Mouse (Mus musculus): Measurements from ENCODE around the gene Gm20388. TPM values are rescaled to one million over a fixed set of nuclear protein-coding genes. Genes with fewer than 3 reads are reported as not detected.

The Gm20388 gene
- polyA plus RNA-seq, 1 experiment from 2014 or later: 1.4 TPM

GRCm38 (mm10) chr8:123245543-123245942 is 3334.9 kb downstream of the Gm20388 start:
- Histone ChIP-seq H3K27ac (ENCODE audit: low read length) (no peak overlapping the region), H3K36me3 (ENCODE audit: control insufficient read depth, insufficient read depth) (peaks cover 7% of the 10 kb centered on the region), H3K4me1 (ENCODE audit: control insufficient read depth, low read depth, low read length) (peaks cover 8% of the 10 kb centered on the region), H3K9ac (ENCODE audit: low read depth, low read length) (no peak overlapping the region), H3K27me3 (ENCODE audit: control insufficient read depth, insufficient read depth, low read depth, low read length) (no peaks in the 10 kb centered on the region), H3K4me2 (ENCODE audit: low read depth, low read length) (no peak overlapping the region), H3K9me3 (replicated peaks; ENCODE audit: control insufficient read depth, low read length) (no peaks in the 10 kb centered on the region), H3K4me3 (ENCODE audit: low read depth, low read length) (no peak overlapping the region)
- no peak for ATAC-seq (ENCODE audit: low read depth)
- WGBS (ENCODE audit: insufficient replicate concordance): 77% methylated on average over 12 of the region's 12 CpGs

DNA sequence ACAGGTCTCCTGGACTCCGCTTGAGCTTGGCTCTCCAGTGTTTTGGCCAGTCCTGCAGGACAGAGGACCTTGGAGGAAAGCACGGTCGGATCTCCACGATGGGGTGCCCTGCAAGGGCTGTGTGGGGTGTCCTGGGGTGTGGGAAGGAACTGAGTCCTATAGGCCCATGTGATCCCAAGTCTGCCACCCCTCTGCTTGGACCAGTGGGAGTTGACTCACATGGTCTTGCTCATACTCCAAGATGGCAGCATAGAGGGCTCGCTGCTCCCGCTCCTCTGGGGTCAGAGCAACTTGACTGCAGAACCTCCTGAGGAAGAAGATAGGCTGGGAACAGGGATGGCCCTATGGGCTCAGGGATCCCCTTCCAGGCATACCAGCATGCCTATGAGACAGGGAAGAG is 3337.1 kb downstream of the Gm20388 start:
- no peak overlapping the region for H3K9ac ChIP-seq (ENCODE audit: low read depth, low read length)
- H3K9me3 ChIP-seq (replicated peaks; ENCODE audit: control insufficient read depth, low read length): no peaks in the 10 kb centered on the region
- no peak overlapping the region for H3K4me2 ChIP-seq (ENCODE audit: low read depth, low read length)
- H3K36me3 ChIP-seq (ENCODE audit: control insufficient read depth, insufficient read depth): peaks cover 11% of the 10 kb centered on the region
- no peak overlapping the region for H3K4me3 ChIP-seq (ENCODE audit: low read depth, low read length)
- H3K27ac ChIP-seq (ENCODE audit: low read length): no peak overlapping the region
- 91% methylated on average over 6 of the region's 6 CpGs for WGBS (ENCODE audit: insufficient replicate concordance)
- ATAC-seq (ENCODE audit: low read depth): no peak
- no peaks in the 10 kb centered on the region for H3K27me3 ChIP-seq (ENCODE audit: control insufficient read depth, insufficient read depth, low read depth, low read length)
- H3K4me1 ChIP-seq (ENCODE audit: control insufficient read depth, low read depth, low read length): peaks cover 9% of the 10 kb centered on the region

DNA sequence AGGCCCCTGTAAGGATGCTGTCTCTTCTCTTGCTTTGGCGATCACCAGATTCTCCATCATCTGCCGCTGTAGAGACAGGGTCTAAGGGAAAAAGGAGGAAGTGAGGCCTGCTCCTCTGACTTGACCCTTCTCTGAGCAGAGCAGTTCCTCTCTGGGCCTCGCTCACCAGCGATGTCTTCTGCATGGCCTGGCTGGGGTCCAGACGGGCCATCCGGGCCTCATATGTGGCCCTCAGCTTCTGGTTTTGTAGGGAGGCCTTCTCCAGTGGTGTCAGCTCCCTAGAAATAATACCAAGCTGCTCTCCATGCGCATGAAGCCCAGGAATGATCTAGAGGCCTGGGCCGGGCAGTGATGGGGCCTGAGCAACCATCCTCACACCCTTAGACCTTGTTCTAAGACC is 3338.0 kb downstream of the Gm20388 start:
- H3K4me2 ChIP-seq (ENCODE audit: low read depth, low read length): no peak overlapping the region
- no peaks in the 10 kb centered on the region for H3K27me3 ChIP-seq (ENCODE audit: control insufficient read depth, insufficient read depth, low read depth, low read length)
- H3K36me3 ChIP-seq (ENCODE audit: control insufficient read depth, insufficient read depth): peaks cover 11% of the 10 kb centered on the region
- no peak for ATAC-seq (ENCODE audit: low read depth)
- 56% methylated on average over 8 of the region's 8 CpGs for whole genome bisulfite sequencing (ENCODE audit: insufficient replicate concordance)
- H3K4me1 ChIP-seq (ENCODE audit: control insufficient read depth, low read depth, low read length): peaks cover 12% of the 10 kb centered on the region
- H3K9me3 ChIP-seq (replicated peaks; ENCODE audit: control insufficient read depth, low read length): no peaks in the 10 kb centered on the region
- no peak overlapping the region for H3K27ac ChIP-seq (ENCODE audit: low read length)
- no peak overlapping the region for H3K9ac ChIP-seq (ENCODE audit: low read depth, low read length)
- H3K4me3 ChIP-seq (ENCODE audit: low read depth, low read length): no peak overlapping the region

DNA sequence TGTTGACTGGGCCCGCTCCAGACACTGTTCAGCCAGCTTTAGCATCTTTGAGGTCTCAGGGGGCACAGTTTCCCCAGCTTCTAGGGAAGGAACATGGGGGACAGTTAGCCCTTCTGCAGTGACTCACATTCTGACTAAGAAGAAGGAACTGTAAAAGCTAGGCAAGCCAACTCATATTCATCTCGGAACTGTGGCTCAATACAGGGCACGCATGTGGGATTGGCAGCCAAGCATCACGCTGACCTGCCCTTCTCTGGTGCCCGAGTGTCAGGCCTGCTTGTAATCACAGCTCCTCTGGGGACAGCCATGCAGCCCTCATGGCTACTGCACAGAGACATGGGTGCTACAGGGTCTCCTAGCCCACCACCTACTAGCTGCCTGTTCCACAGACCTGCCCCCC is 3340.3 kb downstream of the Gm20388 start:
- Histone ChIP-seq H3K4me3 (ENCODE audit: low read depth, low read length) (no peak overlapping the region), H3K4me1 (ENCODE audit: control insufficient read depth, low read depth, low read length) (peaks cover 24% of the 10 kb centered on the region), H3K36me3 (ENCODE audit: control insufficient read depth, insufficient read depth) (peaks cover 11% of the 10 kb centered on the region), H3K27ac (ENCODE audit: low read length) (no peak overlapping the region), H3K27me3 (ENCODE audit: control insufficient read depth, insufficient read depth, low read depth, low read length) (no peaks in the 10 kb centered on the region), H3K4me2 (ENCODE audit: low read depth, low read length) (no peak overlapping the region), H3K9ac (ENCODE audit: low read depth, low read length) (no peak overlapping the region), H3K9me3 (replicated peaks; ENCODE audit: control insufficient read depth, low read length) (no peaks in the 10 kb centered on the region)
- ATAC-seq (ENCODE audit: low read depth): no peak
- 79% methylated on average over 5 of the region's 5 CpGs for WGBS (ENCODE audit: insufficient replicate concordance)

DNA sequence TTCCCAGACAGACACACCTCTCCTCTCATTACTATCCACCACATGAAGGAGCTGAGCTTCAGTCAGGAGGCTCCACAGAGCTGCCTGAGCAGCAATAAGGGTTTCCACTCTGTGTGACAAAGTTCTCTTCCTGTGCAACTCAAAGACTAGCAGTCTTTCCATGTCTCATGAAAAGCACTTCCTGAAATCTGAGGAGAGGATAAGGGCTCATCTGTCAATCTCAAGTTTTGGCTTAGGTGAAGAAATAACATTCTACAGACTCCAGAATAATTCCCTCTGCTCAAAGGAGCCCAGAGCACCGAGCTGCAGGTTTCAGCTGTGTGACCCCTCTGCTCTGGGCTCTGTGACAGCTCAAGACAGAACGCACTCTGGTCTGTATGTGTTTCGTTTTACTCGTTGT is 3342.3 kb downstream of the Gm20388 start:
- Histone ChIP-seq H3K27ac (ENCODE audit: low read length) (peak overlapping the region; percentile 18; the same call in 1 of the 2 replicates), H3K9me3 (replicated peaks; ENCODE audit: control insufficient read depth, low read length) (no peaks in the 10 kb centered on the region), H3K4me3 (ENCODE audit: low read depth, low read length) (peak overlapping the region; percentile 99), H3K27me3 (ENCODE audit: control insufficient read depth, insufficient read depth, low read depth, low read length) (no peaks in the 10 kb centered on the region), H3K36me3 (ENCODE audit: control insufficient read depth, insufficient read depth) (peaks cover 15% of the 10 kb centered on the region), H3K9ac (ENCODE audit: low read depth, low read length) (peak overlapping the region; percentile 97), H3K4me1 (ENCODE audit: control insufficient read depth, low read depth, low read length) (peaks cover 25% of the 10 kb centered on the region), H3K4me2 (ENCODE audit: low read depth, low read length) (peak overlapping the region; percentile 96)
- no peak for ATAC-seq (ENCODE audit: low read depth)
- WGBS (ENCODE audit: insufficient replicate concordance): 45% methylated on average over 4 of the region's 4 CpGs

GRCm38 (mm10) chr8:123253451-123254098 is 3342.9 kb downstream of the Gm20388 start:
- no peaks in the 10 kb centered on the region for H3K27me3 ChIP-seq (ENCODE audit: control insufficient read depth, insufficient read depth, low read depth, low read length)
- H3K36me3 ChIP-seq (ENCODE audit: control insufficient read depth, insufficient read depth): peaks cover 15% of the 10 kb centered on the region
- ATAC-seq (ENCODE audit: low read depth): peak; percentile 18

DNA sequence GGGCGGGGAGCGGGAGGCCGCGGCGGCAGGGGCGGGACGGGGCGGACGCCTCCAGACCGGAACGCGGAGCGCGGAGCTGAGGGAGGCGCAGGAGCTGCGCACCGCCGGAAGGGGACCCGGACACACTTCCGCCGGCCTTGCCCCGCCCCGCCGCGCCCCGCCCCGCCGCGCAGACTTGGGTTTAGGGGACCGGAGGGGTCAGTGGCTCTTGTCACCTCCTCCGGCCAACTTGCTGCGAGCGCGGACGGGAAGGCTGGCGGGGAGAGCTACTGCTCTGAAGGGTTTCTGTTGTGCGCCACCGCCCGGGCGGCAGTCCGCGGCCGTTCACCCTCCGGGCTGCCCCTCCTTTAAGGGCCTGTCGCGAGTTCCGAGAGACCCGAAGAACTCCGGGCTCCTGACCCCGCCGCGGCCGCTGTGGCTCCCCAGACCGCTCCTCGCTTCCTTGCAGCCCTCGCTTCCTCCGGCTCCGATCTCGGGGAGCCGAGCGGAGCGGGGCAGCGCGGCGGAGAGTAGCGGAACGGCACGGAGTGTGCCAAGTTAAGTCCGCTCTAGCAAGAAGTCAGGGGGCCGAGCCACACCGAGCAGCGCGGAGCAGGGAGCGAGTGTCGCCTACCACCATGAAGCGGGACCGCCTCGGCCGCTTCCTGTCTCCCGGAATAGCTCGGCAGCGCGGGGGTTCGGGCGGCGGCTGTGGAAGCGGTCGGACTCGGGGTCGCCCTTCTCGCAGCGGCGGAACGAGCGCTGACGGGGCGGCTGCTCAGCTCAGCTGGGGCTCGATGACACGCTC is 3343.7 kb downstream of the Gm20388 start, which contains the start of the genes Zfp276 and Vps9d1:
Gene Zfp276 (plus strand): TSS at position 97 of the 787 bp plus-strand sequence.
Gene Vps9d1 (minus strand): TSS at position 250 of the 787 bp plus-strand sequence.
- peak within 1 kb of the TSS; percentile 87 for H3K27ac ChIP-seq (ENCODE audit: low read length)
- peaks cover 25% of the 10 kb centered on the region for H3K4me1 ChIP-seq (ENCODE audit: control insufficient read depth, low read depth, low read length)
- peaks cover 18% of the 10 kb centered on the region for H3K36me3 ChIP-seq (ENCODE audit: control insufficient read depth, insufficient read depth)
- peak; percentile 96 for ATAC-seq (ENCODE audit: low read depth)
- peak within 1 kb of the TSS; percentile 97 for H3K9ac ChIP-seq (ENCODE audit: low read depth, low read length)
- peak within 1 kb of the TSS; percentile 99 for H3K4me3 ChIP-seq (ENCODE audit: low read depth, low read length)
- under 1% methylated on average over 98 of the region's 99 CpGs for WGBS (ENCODE audit: insufficient replicate concordance)
- H3K9me3 ChIP-seq (replicated peaks; ENCODE audit: control insufficient read depth, low read length): no peaks in the 10 kb centered on the region
- no peaks in the 10 kb centered on the region for H3K27me3 ChIP-seq (ENCODE audit: control insufficient read depth, insufficient read depth, low read depth, low read length)
- H3K4me2 ChIP-seq (ENCODE audit: low read depth, low read length): peak within 1 kb of the TSS; percentile 96

More at GRCm38 (mm10) chr8:123253451-123254098, 3342.9 kb downstream of the Gm20388 start:
- Histone ChIP-seq H3K4me1 (ENCODE audit: control insufficient read depth, low read depth, low read length) (peaks cover 25% of the 10 kb centered on the region), H3K4me2 (ENCODE audit: low read depth, low read length) (peak overlapping the region; percentile 96), H3K27ac (ENCODE audit: low read length) (peak overlapping the region; percentile 81), H3K9me3 (replicated peaks; ENCODE audit: control insufficient read depth, low read length) (no peaks in the 10 kb centered on the region), H3K9ac (ENCODE audit: low read depth, low read length) (peak overlapping the region; percentile 97), H3K4me3 (ENCODE audit: low read depth, low read length) (peak overlapping the region; percentile 99)
- WGBS (ENCODE audit: insufficient replicate concordance): under 1% methylated on average over 40 of the region's 40 CpGs

GRCm38 (mm10) chr8:123255170-123255569 is 3344.5 kb downstream of the Gm20388 start:
- no peaks in the 10 kb centered on the region for H3K27me3 ChIP-seq (ENCODE audit: control insufficient read depth, insufficient read depth, low read depth, low read length)
- peaks cover 19% of the 10 kb centered on the region for H3K36me3 ChIP-seq (ENCODE audit: control insufficient read depth, insufficient read depth)
- H3K27ac ChIP-seq (ENCODE audit: low read length): no peak overlapping the region; the same call in 1 of the 2 replicates
- peak overlapping the region; percentile 97 for H3K9ac ChIP-seq (ENCODE audit: low read depth, low read length)
- peak overlapping the region; percentile 99 for H3K4me3 ChIP-seq (ENCODE audit: low read depth, low read length)
- peaks cover 25% of the 10 kb centered on the region for H3K4me1 ChIP-seq (ENCODE audit: control insufficient read depth, low read depth, low read length)
- H3K9me3 ChIP-seq (replicated peaks; ENCODE audit: control insufficient read depth, low read length): no peaks in the 10 kb centered on the region
- WGBS (ENCODE audit: insufficient replicate concordance): 58% methylated on average over 6 of the region's 6 CpGs
- no peak for ATAC-seq (ENCODE audit: low read depth)
- H3K4me2 ChIP-seq (ENCODE audit: low read depth, low read length): peak overlapping the region; percentile 96

DNA sequence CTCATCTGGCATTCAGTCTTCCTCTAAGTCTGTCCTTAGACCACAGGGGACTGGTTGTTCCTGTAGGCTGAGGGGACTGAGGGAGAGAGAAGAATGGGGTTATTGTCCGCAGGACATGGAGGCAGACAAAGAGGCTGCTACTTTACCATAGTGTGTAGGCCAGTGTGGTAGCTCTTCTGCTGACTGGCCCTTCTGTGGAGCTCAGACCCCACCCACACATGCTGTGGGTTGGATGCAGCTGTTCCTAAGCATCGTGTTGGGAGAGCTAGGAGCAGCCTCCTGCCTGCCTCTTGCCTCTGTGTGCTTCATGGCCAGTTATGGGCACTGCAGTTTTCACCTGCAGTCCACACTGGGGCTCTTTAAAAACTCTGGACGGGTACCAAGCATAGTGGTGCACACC is 3346.5 kb downstream of the Gm20388 start:
- Histone ChIP-seq H3K4me1 (ENCODE audit: control insufficient read depth, low read depth, low read length) (peaks cover 25% of the 10 kb centered on the region), H3K27ac (ENCODE audit: low read length) (no peak overlapping the region), H3K27me3 (ENCODE audit: control insufficient read depth, insufficient read depth, low read depth, low read length) (no peaks in the 10 kb centered on the region), H3K4me2 (ENCODE audit: low read depth, low read length) (no peak overlapping the region), H3K36me3 (ENCODE audit: control insufficient read depth, insufficient read depth) (peaks cover 12% of the 10 kb centered on the region), H3K4me3 (ENCODE audit: low read depth, low read length) (no peak overlapping the region), H3K9me3 (replicated peaks; ENCODE audit: control insufficient read depth, low read length) (no peaks in the 10 kb centered on the region), H3K9ac (ENCODE audit: low read depth, low read length) (no peak overlapping the region)
- ATAC-seq (ENCODE audit: low read depth): no peak
- WGBS (ENCODE audit: insufficient replicate concordance): 79% methylated on average over 3 of the region's 3 CpGs

Measured in liver, embryonic 16.5 days (tissue).